Mouse (Mus musculus): ENCODE data around the gene Ifna5. TPM values are rescaled to one million over a fixed set of nuclear protein-coding genes. Genes with fewer than 3 reads are reported as not detected.

Gene Ifna5
- not detected for polyA plus RNA-seq (2014; fragmentation: Illumina TruSeq; extraction: RNeasy Lipid Tissue Mini Kit (QIAGEN cat#74804); ENCODE audit: low read depth, low replicate concordance)

DNA sequence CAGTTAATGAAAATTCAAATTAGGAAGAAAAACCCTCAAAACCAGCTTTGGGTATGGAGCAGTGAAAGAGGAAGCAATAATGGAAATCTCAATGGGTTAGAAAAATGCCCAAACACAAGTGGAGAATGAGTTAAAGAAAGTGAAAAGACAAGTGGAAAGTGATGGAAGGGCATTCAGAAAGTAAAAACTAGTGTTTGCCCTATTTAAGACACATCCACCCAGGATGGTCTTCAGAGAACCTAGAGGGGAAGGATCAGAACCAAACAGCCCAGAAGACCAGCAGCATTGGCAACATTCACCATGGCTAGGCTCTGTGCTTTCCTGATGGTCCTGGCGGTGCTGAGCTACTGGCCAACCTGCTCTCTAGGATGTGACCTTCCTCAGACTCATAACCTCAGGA is at the start of gene Ifna5:
Gene Ifna5 (plus strand): TSS at position 301 of the 400 bp plus-strand sequence.

DNA sequence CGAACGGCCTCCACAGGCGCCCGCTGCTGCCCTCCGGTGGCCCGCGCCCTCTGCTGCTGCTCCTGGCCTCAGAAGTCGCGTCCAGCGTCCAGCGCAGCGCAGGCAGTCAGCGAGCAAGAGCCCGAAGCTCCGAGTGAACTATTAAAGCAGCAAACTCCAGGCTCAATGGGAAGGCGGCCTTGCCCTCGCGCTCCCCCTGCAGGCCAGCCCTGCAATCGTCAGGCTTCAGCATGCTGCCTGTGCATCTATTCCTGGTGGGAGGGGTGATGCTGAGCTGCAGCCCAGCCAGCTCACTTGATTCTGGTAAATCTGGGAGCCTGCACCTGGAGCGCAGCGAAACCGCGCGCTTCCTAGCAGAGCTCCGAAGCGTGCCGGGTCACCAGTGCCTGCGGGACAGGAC is 46.9 kb upstream of the Ifna5 start, which contains the start of gene Gm13277:
Gene Gm13277 (plus strand): TSS at position 231 of the 400 bp plus-strand sequence.

DNA sequence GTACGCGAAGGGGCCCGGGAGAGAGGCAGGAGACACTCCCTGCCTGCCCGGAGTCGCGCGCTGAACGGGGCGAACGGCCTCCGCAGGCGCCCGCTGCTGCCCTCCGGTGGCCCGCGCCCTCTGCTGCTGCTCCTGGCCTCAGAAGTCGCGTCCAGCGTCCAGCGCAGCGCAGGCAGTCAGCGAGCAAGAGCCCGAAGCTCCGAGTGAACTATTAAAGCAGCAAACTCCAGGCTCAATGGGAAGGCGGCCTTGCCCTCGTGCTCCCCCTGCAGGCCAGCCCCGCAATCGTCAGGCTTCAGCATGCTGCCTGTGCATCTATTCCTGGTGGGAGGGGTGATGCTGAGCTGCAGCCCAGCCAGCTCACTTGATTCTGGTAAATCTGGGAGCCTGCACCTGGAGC is 44.1 kb upstream of the Ifna5 start, which contains the start of gene Gm13278:
Gene Gm13278 (plus strand): TSS at position 301 of the 400 bp plus-strand sequence.

DNA sequence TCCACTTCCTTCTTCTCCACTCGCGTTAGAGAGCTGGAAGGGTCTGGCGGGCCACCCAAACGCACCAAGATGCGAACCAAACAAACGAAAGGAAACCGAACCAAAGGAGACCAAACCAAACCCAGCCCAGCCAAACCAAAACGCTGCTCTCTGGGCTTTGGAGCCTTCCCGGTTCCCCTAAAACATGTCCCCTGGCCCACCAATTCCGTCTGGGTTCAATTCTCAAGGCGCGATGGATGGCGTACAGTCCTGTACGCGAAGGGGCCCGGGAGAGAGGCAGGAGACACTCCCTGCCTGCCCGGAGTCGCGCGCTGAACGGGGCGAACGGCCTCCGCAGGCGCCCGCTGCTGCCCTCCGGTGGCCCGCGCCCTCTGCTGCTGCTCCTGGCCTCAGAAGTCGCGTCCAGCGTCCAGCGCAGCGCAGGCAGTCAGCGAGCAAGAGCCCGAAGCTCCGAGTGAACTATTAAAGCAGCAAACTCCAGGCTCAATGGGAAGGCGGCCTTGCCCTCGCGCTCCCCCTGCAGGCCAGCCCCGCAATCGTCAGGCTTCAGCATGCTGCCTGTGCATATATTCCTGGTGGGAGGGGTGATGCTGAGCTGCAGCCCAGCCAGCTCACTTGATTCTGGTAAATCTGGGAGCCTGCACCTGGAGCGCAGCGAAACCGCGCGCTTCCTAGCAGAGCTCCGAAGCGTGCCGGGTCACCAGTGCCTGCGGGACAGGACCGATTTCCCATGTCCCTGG is 41.2 kb upstream of the Ifna5 start, which contains the start of gene Gm13275:
Gene Gm13275 (plus strand): TSS at position 552 of the 740 bp plus-strand sequence.

DNA sequence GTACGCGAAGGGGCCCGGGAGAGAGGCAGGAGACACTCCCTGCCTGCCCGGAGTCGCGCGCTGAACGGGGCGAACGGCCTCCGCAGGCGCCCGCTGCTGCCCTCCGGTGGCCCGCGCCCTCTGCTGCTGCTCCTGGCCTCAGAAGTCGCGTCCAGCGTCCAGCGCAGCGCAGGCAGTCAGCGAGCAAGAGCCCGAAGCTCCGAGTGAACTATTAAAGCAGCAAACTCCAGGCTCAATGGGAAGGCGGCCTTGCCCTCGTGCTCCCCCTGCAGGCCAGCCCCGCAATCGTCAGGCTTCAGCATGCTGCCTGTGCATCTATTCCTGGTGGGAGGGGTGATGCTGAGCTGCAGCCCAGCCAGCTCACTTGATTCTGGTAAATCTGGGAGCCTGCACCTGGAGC is 38.2 kb upstream of the Ifna5 start, which contains the start of gene Gm13279:
Gene Gm13279 (plus strand): TSS at position 301 of the 400 bp plus-strand sequence.

DNA sequence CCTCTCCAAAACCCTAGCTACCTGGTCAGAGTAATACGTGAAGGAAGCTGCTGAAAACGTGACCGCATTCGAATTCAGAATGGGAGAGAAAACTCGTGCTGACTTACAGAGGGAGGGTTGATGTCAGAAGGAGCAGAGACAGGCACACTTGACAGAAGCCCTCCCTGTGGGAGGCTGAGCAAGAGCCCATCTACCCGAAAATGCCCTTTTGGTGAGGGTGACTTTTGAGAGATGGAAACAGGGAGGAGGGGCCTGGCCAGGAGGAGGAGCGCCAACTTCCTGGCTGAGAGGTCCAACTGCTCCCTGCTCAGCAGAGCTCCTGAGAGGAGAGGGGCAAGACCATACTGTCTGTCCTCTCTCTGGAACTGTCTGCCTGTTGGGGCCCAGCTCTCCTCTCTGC is 36.0 kb upstream of the Ifna5 start, which contains the start of gene Gm13285:
Gene Gm13285 (plus strand): TSS at position 301 of the 400 bp plus-strand sequence.

DNA sequence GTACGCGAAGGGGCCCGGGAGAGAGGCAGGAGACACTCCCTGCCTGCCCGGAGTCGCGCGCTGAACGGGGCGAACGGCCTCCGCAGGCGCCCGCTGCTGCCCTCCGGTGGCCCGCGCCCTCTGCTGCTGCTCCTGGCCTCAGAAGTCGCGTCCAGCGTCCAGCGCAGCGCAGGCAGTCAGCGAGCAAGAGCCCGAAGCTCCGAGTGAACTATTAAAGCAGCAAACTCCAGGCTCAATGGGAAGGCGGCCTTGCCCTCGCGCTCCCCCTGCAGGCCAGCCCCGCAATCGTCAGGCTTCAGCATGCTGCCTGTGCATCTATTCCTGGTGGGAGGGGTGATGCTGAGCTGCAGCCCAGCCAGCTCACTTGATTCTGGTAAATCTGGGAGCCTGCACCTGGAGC is 32.4 kb upstream of the Ifna5 start, which contains the start of gene Gm13287:
Gene Gm13287 (plus strand): TSS at position 301 of the 400 bp plus-strand sequence.

DNA sequence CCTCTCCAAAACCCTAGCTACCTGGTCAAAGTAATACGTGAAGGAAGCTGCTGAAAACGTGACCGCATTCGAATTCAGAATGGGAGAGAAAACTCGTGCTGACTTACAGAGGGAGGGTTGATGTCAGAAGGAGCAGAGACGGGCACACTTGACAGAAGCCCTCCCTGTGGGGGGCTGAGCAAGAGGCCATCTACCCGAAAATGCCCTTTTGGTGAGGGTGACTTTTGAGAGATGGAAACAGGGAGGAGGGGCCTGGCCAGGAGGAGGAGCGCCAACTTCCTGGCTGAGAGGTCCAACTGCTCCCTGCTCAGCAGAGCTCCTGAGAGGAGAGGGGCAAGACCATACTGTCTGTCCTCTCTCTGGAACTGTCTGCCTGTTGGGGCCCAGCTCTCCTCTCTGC is 30.1 kb upstream of the Ifna5 start, which contains the start of gene Gm13288:
Gene Gm13288 (plus strand): TSS at position 301 of the 400 bp plus-strand sequence.

DNA sequence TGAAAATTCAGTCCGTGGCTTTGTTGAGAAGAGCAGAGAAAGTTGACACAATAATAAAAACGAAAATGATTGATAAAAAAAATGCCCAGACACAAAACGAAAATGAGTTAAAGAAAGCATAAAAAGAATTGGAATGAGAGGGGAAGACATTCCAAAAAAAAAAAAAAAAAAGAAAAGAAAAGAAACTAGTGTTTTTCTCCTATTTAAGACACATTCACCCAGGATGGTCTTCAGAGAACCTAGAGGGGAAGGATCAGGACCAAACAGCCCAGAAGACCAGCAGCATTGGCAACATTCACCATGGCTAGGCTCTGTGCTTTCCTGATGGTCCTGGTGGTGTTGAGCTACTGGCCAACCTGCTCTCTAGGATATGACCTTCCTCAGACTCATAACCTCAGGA is 19.4 kb upstream of the Ifna5 start, which contains the start of gene Ifna7:
Gene Ifna7 (plus strand): TSS at position 301 of the 400 bp plus-strand sequence.

DNA sequence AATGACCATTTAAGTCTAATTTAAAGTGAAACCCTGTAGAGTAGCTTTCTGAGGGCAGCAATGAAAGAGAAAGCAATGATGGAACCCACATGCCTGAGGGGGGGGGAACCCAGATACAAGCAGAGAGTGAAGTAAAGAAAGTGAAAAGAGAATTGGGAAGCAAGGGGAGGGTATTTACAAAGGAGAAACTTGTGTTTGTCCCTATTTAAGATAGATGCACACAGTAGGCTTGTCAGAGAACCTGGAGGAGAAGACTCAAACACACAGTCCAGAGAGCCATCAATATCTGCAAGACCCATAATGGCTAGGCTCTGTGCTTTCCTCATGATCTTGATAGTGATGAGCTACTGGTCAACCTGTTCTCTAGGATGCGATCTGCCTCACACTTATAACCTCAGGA is 15.7 kb upstream of the Ifna5 start, which contains the start of gene Ifna11:
Gene Ifna11 (plus strand): TSS at position 301 of the 400 bp plus-strand sequence.

DNA sequence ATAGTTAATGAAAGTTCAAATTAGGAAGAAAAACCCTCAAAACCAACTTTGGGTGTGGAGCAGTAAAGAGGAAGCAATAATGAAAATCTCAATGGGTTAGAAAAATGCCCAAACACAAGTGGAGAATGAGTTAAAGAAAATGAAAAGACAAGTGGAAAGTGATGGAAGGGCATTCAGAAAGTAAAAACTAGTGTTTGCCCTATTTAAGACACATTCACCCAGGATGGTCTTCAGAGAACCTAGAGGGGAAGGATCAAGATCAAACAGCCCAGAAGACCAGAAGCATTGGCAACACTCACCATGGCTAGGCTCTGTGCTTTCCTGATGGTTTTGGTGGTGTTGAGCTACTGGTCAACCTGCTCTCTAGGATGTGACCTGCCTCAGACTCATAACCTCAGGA is 8.2 kb upstream of the Ifna5 start, which contains the start of gene Ifna6:
Gene Ifna6 (plus strand): TSS at position 301 of the 400 bp plus-strand sequence.

DNA sequence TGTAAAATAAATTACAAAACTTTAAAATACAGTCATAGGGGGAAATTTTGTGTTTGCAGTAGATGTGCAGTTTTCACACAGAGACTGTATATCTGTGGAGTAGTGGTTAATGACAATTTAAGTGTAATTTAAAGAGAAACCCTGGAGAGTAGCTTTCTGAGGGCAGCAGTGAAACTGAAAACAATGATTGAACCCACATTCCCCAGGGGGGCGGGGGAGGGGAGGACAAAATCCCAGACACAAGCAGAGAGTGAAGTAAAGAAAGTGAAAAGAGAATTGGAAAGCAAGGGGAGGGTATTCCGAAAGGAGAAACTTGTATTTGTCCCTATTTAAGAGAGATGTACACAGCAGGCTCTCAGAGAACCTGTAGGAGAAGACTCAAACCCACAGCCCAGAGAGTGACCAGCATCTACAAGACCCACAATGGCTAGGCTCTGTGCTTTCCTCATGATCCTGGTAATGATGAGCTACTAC is 6.2 kb downstream of the Ifna5 start, which contains the start of gene Ifna4:
Gene Ifna4 (plus strand): TSS at position 424 of the 474 bp plus-strand sequence.

DNA sequence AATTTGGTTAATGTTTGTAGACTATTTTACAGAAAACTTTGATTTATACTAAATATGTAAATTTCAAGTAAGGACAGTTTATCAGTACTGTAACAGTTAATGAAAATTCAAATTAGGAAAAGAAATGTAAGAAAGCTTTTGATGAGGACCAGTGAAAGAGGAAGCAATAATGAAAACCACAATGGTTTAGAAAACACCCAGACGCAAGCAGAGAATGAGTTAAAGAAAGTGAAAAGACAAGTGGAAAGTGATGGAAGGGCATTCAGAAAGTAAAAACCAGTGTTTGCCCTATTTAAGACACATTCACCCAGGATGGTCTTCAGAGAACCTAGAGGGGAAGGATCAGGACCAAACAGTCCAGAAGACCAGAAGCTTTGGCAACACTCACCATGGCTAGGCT is 14.4 kb downstream of the Ifna5 start, which contains the start of gene Ifna1:
Gene Ifna1 (plus strand): TSS at position 390 of the 400 bp plus-strand sequence.

DNA sequence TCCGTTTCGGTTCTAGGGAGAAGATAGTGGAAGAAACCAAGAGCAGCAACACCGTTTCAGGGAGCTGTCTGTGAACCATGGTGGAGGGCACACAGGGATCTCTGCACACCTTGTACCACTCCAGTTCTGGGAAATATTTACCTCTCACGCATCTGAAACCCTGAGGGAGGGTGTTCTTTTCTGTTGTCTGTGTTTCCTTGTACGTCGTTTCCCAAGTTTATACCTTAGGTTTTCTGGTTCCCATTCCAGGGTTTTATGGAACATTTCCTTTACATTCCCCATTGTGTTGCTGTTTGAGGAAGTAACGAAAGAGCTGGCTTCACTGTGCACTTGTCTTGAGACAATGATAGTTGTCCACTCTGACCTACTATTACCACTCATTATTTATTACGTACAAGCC is 44.8 kb downstream of the Ifna5 start, which contains the start of gene Ifne:
Gene Ifne (minus strand): TSS at position 101 of the 400 bp plus-strand sequence.

Other genes with a start within 250 kb of the Ifna5 start
- not detected for gene Ifna9, start 243.1 kb upstream of the Ifna5 start, polyA plus RNA-seq (2014; fragmentation: Illumina TruSeq; extraction: RNeasy Lipid Tissue Mini Kit (QIAGEN cat#74804); ENCODE audit: low read depth, low replicate concordance)
- not detected for gene Ifna12, start 232.1 kb upstream of the Ifna5 start, polyA plus RNA-seq (2014; fragmentation: Illumina TruSeq; extraction: RNeasy Lipid Tissue Mini Kit (QIAGEN cat#74804); ENCODE audit: low read depth, low replicate concordance)
- not detected for gene C87499, start 201.1 kb upstream of the Ifna5 start, polyA plus RNA-seq (2014; fragmentation: Illumina TruSeq; extraction: RNeasy Lipid Tissue Mini Kit (QIAGEN cat#74804); ENCODE audit: low read depth, low replicate concordance)
- gene Ifna13, start 191.1 kb upstream of the Ifna5 start, polyA plus RNA-seq (2014; fragmentation: Illumina TruSeq; extraction: RNeasy Lipid Tissue Mini Kit (QIAGEN cat#74804); ENCODE audit: low read depth, low replicate concordance) = not detected
- gene Ifna16, start 158.6 kb upstream of the Ifna5 start, polyA plus RNA-seq (2014; fragmentation: Illumina TruSeq; extraction: RNeasy Lipid Tissue Mini Kit (QIAGEN cat#74804); ENCODE audit: low read depth, low replicate concordance) = not detected
- not detected for gene Ifna2, start 151.6 kb upstream of the Ifna5 start, polyA plus RNA-seq (2014; fragmentation: Illumina TruSeq; extraction: RNeasy Lipid Tissue Mini Kit (QIAGEN cat#74804); ENCODE audit: low read depth, low replicate concordance)
- not detected for gene Ifnab, start 144.2 kb upstream of the Ifna5 start, polyA plus RNA-seq (2014; fragmentation: Illumina TruSeq; extraction: RNeasy Lipid Tissue Mini Kit (QIAGEN cat#74804); ENCODE audit: low read depth, low replicate concordance)
- not detected for gene Gm26566, start 113.7 kb upstream of the Ifna5 start, polyA plus RNA-seq (2014; fragmentation: Illumina TruSeq; extraction: RNeasy Lipid Tissue Mini Kit (QIAGEN cat#74804); ENCODE audit: low read depth, low replicate concordance)
- gene Klhl9, start 113.1 kb upstream of the Ifna5 start, polyA plus RNA-seq (2014; fragmentation: Illumina TruSeq; extraction: RNeasy Lipid Tissue Mini Kit (QIAGEN cat#74804); ENCODE audit: low read depth, low replicate concordance) = 192 TPM
- not detected for gene Gm13271, start 80.7 kb upstream of the Ifna5 start, polyA plus RNA-seq (2014; fragmentation: Illumina TruSeq; extraction: RNeasy Lipid Tissue Mini Kit (QIAGEN cat#74804); ENCODE audit: low read depth, low replicate concordance)
- gene Gm13283, start 75.4 kb upstream of the Ifna5 start, polyA plus RNA-seq (2014; fragmentation: Illumina TruSeq; extraction: RNeasy Lipid Tissue Mini Kit (QIAGEN cat#74804); ENCODE audit: low read depth, low replicate concordance) = not detected
- not detected for gene Gm13290, start 61.7 kb upstream of the Ifna5 start, polyA plus RNA-seq (2014; fragmentation: Illumina TruSeq; extraction: RNeasy Lipid Tissue Mini Kit (QIAGEN cat#74804); ENCODE audit: low read depth, low replicate concordance)
- not detected for gene Gm13289, start 58.6 kb upstream of the Ifna5 start, polyA plus RNA-seq (2014; fragmentation: Illumina TruSeq; extraction: RNeasy Lipid Tissue Mini Kit (QIAGEN cat#74804); ENCODE audit: low read depth, low replicate concordance)
- gene Gm13272, start 55.7 kb upstream of the Ifna5 start, polyA plus RNA-seq (2014; fragmentation: Illumina TruSeq; extraction: RNeasy Lipid Tissue Mini Kit (QIAGEN cat#74804); ENCODE audit: low read depth, low replicate concordance) = not detected
- not detected for gene Ifnz, start 53.4 kb upstream of the Ifna5 start, polyA plus RNA-seq (2014; fragmentation: Illumina TruSeq; extraction: RNeasy Lipid Tissue Mini Kit (QIAGEN cat#74804); ENCODE audit: low read depth, low replicate concordance)
- gene Gm13276, start 49.8 kb upstream of the Ifna5 start, polyA plus RNA-seq (2014; fragmentation: Illumina TruSeq; extraction: RNeasy Lipid Tissue Mini Kit (QIAGEN cat#74804); ENCODE audit: low read depth, low replicate concordance) = not detected
- gene Gm13277, start 46.9 kb upstream of the Ifna5 start, polyA plus RNA-seq (2014; fragmentation: Illumina TruSeq; extraction: RNeasy Lipid Tissue Mini Kit (QIAGEN cat#74804); ENCODE audit: low read depth, low replicate concordance) = not detected
- not detected for gene Gm13278, start 44.0 kb upstream of the Ifna5 start, polyA plus RNA-seq (2014; fragmentation: Illumina TruSeq; extraction: RNeasy Lipid Tissue Mini Kit (QIAGEN cat#74804); ENCODE audit: low read depth, low replicate concordance)
- not detected for gene Gm13275, start 41.0 kb upstream of the Ifna5 start, polyA plus RNA-seq (2014; fragmentation: Illumina TruSeq; extraction: RNeasy Lipid Tissue Mini Kit (QIAGEN cat#74804); ENCODE audit: low read depth, low replicate concordance)
- gene Gm13279, start 38.1 kb upstream of the Ifna5 start, polyA plus RNA-seq (2014; fragmentation: Illumina TruSeq; extraction: RNeasy Lipid Tissue Mini Kit (QIAGEN cat#74804); ENCODE audit: low read depth, low replicate concordance) = not detected
- not detected for gene Gm13285, start 35.9 kb upstream of the Ifna5 start, polyA plus RNA-seq (2014; fragmentation: Illumina TruSeq; extraction: RNeasy Lipid Tissue Mini Kit (QIAGEN cat#74804); ENCODE audit: low read depth, low replicate concordance)
- not detected for gene Gm13287, start 32.3 kb upstream of the Ifna5 start, polyA plus RNA-seq (2014; fragmentation: Illumina TruSeq; extraction: RNeasy Lipid Tissue Mini Kit (QIAGEN cat#74804); ENCODE audit: low read depth, low replicate concordance)
- not detected for gene Gm13288, start 30.0 kb upstream of the Ifna5 start, polyA plus RNA-seq (2014; fragmentation: Illumina TruSeq; extraction: RNeasy Lipid Tissue Mini Kit (QIAGEN cat#74804); ENCODE audit: low read depth, low replicate concordance)
- gene Ifna7, start 19.3 kb upstream of the Ifna5 start, polyA plus RNA-seq (2014; fragmentation: Illumina TruSeq; extraction: RNeasy Lipid Tissue Mini Kit (QIAGEN cat#74804); ENCODE audit: low read depth, low replicate concordance) = not detected
- not detected for gene Ifna11, start 15.6 kb upstream of the Ifna5 start, polyA plus RNA-seq (2014; fragmentation: Illumina TruSeq; extraction: RNeasy Lipid Tissue Mini Kit (QIAGEN cat#74804); ENCODE audit: low read depth, low replicate concordance)
- not detected for gene Ifna6, start 8.1 kb upstream of the Ifna5 start, polyA plus RNA-seq (2014; fragmentation: Illumina TruSeq; extraction: RNeasy Lipid Tissue Mini Kit (QIAGEN cat#74804); ENCODE audit: low read depth, low replicate concordance)
- not detected for gene Ifna4, start 6.3 kb downstream of the Ifna5 start, polyA plus RNA-seq (2014; fragmentation: Illumina TruSeq; extraction: RNeasy Lipid Tissue Mini Kit (QIAGEN cat#74804); ENCODE audit: low read depth, low replicate concordance)
- not detected for gene Ifna1, start 14.6 kb downstream of the Ifna5 start, polyA plus RNA-seq (2014; fragmentation: Illumina TruSeq; extraction: RNeasy Lipid Tissue Mini Kit (QIAGEN cat#74804); ENCODE audit: low read depth, low replicate concordance)
- gene Ifne, start 44.7 kb downstream of the Ifna5 start, polyA plus RNA-seq (2014; fragmentation: Illumina TruSeq; extraction: RNeasy Lipid Tissue Mini Kit (QIAGEN cat#74804); ENCODE audit: low read depth, low replicate concordance) = not detected